Mouse (Mus musculus) kidney, postnatal 25 days (tissue): ENCODE results near the gene Mypop.

Experiments
- DNase-seq, 2 experiments: peaks; one replicate each; pipeline ENCODE4 v3.0.0; 2021; ENCODE audit warnings: mixed read lengths in 2 of 2

Gene Mypop

DNA sequence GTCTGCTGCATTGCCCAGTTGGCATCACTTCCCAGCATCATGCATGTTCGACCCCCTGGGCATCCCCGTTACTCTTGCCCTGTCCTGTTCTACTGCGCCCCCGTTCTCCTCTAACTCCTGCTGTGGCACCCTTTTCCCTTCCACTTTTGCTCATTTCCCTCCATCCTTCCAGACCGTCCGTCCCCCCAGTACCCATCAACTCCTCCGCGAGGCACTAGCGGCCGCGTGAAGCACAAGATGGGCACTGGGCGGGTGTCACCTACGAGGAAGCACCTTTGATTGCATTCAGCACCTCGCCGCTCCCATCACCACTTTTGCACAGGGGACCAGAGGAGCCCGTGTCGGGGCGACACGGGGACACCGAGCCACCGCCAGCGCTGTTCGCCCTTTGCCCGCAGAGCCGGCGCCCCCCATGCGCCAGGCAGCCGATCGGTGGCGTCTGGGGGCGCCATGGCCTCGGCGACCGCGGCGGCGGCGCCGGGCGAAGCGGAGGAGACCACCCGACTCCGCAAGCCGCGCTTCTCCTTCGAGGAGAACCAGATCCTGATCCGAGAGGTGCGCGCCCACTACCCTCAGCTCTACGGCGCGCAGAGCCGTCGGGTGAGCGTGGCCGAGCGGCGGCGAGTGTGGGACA, 732 bp downstream of the Mypop start:
- DNase-seq = no peak

DNA sequence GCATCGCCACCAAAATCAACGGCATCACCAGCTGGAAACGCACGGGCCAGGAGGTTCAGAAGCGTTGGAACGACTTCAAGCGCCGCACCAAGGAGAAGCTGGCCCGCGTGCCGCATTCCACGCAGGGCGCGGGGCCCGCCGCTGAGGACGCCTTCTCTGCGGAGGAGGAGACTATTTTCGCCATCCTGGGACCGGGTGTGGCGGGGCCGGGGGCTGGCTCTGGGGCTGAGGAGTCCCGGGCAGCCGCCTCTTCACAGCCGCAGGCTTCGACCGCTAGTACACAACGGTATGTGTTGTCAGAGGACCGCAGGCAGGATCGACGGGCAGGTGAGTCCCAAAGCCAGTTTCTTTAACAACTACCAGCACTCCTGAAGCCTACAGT, 1.2 kb downstream of the Mypop start:
- DNase-seq = peak in 1 of 2 experiments; percentile 50

DNA sequence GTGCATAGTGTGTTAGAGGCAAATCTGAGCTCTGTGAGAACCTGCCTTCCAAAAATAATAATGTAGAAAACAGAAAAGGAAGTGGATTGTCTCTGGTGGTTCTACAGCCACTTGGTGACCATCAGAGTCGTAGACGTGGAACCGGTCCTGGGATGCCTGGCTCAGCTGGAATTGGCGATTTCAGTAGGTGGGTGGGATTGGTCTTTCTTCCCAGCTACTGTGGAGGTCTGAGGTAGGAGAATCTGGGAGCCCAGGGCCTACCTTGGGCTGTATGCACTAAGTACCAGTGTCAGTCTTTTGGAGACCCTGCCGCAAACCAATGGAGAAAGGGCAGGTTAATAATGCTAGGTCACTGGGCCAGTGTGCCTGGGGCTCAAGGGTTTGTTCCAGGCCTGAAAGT, 2.0 kb downstream of the Mypop start:
- no peak for DNase-seq

DNA sequence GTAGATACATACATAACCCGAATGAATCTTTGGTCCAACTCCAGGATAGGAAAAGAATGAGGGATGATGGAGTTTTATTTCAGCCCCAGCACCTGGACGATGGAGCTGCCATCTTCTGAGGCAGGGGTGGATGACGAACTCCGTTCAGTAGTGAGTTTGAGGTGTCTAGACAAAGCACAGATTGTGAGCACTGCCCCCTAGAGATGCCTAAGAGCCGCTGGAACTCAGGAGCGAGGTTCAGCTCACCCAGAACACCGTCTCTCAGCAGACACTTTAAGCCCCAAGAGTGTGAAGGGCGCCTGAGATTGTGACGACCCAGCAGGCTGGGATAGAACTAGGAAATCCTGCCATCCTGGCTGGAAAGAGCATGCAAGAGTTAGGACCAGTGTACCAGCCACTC, 7.8 kb downstream of the Mypop start:
- no peak for DNase-seq

DNA sequence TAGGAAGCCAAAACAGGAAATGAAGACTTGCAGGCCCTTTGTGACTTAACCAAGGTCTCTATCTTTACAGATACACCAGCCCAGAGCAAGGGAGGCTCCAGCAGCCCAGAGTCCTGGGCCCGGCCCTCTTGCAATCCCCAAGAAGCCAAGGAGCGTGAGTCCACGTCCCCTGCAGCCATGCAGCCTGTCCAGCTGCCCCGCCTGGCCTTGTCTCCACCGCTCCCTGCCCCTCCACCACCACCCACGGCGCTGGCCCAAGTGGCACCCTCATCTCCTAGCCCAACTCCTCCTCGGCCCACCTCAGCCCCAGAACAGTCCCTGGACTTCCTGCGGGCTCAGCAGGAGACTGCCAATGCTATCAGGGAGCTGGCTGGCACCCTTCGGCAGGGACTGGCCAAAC, 9.4 kb downstream of the Mypop start:
- peak in 1 of 2 experiments; percentile 46 for DNase-seq

DNA sequence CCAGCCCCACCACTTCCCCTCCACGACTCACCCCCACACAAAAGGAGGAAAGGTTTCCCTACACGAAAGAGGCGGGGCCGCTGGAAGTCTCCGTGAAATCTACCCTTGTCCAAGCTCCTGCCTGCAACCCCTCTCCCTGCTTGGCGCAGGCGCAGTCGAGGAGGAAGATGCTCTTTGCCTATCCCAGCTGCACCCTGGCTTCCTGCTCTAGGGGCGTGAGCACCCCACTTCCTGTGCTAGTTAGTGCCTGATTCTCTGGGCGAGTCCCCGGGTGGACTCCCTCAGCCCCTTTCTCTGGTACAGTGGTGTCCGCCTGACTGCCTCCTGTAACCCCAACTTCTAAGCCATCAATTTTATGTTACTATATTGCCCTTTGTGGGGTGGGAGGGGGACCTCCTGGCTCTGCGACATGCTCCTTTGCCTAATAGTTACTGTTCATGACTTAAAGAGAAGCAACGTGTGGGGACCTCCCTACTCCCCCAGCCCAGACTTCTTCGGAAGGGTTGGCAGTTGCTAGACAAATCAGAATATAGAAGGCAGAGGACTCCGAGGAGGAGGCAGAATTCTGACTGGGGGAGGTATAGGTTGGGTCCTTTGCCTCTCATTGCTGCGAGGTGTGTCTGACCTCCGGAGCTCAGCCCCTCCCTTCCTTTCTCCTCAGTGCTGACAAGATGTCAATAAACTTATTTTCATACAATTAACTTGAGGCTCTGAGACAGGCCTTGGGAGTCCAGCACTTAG, 10.2 kb downstream of the Mypop start:
- peak; percentile 80 to 89 for DNase-seq

DNA sequence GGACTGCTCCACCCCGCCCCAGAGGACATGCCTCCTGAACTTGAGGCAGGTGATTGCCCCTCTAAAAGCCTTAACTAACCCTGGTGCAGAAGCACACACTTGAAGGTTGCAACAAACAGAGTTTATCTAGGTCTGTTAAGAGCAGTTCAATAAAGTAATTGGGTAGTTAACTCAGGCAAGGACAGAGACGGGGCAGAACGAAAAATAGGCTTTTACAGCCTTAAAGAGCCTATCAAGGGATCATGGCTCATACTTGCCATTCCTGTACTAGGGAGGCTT, 10.7 kb downstream of the Mypop start:
- DNase-seq = no peak

DNA sequence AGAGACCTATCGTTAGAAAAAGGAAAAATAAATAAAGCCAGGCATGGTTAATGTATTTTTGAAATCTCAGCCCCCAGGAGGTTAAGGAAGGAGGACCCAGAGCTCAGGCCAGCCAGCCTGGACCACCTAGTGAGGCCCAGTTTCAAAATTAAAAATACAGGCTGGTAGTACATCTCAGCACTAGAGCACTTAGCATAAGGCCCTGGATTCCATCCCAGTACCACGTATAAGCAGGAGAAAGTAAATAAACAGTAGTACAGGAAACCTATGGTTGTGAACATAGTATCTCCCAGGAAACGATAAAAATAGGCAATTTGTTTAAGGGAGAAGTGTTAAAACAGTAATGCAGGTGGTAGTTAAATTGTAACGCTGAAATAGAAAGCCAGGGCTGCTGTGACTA, 11.1 kb downstream of the Mypop start:
- DNase-seq = no peak

DNA sequence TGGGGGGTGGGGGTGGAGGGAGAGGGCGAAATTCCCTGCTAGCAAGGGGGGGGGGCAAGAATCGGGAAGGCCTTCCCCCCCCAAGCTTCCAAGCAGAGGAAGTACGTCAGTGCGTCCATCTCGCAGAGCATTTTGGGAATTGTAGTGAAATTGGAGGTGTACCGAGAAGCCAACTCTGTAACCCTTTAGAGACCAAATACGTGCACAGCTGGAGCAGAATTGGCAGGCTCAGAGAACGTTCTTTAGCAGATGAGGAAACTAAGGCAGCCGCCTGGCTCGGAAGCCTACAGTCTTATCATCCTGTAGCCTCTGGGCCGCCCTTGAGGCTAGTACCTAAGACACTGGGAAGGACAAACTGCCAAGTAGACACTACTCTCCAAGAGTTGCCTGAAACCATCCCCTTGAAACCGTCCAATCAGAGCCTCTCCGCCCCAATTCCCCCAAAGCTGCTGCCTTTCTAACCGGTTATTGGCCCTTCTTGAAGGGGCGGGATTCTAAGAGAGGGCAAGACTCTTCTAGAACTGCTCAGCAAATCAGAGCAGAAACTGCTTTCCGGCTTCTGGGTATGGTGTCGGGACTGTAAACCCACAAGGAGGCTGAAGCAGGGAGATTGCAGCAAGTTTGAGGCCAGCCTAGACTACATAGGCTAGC, 11.9 kb downstream of the Mypop start:
- DNase-seq = peak; percentile 82 to 90

DNA sequence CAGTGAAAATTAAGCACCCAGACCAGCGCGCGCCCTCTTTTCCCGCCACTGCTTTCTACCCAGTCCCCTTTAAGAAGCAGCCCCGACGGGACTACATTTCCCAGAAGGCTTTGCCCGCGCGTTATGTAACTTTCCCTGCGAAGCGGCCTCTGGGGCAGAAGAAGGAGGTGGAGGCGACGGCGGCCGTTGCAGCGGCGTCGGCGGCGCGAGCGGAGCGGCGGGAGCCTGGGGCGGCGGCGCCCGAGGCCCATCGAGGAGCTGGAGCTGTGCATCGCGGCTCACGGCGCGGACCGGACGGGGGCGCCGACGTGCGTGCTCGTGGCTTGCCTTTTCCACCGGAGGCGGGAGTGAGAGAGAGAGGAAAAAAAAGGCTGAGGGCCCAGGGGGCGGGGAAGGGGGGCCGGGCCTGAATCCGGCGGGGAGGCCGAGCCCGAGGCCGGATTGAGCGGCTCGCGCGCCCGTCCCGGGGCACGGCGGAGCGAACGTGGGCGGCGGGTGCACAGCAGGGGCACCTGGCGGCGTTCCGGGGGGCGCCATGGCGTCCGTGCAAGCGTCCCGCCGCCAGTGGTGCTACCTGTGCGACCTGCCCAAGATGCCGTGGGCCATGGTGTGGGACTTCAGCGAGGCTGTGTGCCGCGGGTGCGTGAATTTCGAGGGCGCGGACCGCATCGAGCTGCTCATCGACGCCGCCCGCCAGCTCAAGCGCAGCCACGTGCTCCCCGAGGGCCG, 13.0 kb downstream of the Mypop start, which contains the start of gene Irf2bp1:
Irf2bp1 (plus strand) TSS at position 143 of the 729 bp plus-strand sequence.
- DNase-seq = peak; percentile 96

DNA sequence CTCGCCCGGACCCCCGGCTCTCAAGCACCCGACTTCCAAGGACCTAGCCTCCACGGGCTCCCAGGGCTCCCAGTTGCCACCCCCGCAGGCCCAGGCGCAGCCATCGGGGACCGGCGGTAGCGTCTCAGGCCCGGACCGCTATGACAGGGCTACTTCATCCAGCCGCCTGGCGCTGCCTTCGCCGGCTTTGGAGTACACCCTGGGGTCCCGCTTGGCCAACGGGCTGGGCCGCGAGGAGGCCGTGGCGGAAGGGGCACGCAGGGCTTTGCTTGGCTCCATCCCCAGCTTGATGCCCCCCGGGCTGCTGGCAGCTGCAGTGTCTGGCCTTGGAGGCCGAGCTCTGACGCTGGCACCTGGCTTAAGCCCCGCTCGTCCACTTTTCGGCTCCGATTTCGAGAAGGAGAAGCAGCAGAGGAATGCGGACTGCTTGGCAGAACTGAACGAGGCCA, 13.6 kb downstream of the Mypop start:
- DNase-seq = no peak

DNA sequence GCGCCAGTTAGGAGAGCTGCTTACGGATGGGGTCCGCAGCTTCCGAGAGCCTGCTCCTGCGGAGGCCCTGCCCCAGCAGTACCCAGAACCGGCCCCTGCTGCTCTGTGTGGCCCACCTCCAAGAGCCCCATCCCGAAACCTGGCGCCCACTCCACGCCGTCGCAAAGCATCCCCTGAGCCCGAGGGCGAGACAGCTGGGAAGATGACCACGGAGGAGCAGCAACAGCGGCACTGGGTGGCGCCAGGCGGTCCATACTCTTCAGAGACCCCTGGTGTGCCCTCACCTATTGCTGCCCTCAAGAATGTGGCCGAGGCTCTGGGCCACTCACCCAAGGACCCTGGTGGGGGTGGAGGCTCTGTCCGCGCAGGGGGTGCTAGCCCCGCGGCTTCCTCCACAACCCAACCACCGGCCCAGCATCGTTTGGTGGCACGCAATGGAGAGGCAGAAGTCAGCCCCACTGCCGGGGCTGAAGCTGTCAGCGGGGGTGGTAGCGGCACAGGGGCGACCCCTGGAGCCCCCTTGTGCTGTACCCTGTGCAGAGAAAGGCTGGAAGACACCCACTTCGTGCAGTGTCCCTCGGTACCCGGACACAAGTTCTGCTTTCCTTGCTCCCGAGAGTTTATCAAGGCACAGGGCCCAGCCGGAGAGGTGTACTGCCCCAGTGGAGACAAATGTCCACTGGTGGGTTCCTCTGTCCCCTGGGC, 14.5 kb downstream of the Mypop start:
- DNase-seq = peak in 1 of 2 experiments; percentile 51

DNA sequence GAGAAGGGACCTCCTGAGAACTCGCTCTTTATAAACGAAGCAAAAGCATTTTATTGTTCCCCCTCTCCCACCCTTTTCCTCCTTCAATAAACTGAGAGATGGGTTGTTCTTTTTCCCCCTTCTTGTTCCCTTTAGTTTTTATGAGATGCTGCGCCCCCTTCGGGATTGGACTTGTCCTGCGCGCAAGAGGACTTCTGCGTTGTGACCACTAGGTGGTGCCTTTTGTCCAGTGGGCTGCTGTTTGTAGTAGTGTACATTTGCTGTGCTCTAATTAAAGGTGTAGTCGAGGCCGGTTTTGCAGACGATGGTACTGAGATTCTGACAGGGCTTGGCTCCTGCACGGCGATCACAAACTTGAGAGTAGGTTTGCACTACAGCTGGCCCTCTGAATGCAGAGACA, 15.4 kb downstream of the Mypop start:
- DNase-seq = peak; percentile 87 to 89

DNA sequence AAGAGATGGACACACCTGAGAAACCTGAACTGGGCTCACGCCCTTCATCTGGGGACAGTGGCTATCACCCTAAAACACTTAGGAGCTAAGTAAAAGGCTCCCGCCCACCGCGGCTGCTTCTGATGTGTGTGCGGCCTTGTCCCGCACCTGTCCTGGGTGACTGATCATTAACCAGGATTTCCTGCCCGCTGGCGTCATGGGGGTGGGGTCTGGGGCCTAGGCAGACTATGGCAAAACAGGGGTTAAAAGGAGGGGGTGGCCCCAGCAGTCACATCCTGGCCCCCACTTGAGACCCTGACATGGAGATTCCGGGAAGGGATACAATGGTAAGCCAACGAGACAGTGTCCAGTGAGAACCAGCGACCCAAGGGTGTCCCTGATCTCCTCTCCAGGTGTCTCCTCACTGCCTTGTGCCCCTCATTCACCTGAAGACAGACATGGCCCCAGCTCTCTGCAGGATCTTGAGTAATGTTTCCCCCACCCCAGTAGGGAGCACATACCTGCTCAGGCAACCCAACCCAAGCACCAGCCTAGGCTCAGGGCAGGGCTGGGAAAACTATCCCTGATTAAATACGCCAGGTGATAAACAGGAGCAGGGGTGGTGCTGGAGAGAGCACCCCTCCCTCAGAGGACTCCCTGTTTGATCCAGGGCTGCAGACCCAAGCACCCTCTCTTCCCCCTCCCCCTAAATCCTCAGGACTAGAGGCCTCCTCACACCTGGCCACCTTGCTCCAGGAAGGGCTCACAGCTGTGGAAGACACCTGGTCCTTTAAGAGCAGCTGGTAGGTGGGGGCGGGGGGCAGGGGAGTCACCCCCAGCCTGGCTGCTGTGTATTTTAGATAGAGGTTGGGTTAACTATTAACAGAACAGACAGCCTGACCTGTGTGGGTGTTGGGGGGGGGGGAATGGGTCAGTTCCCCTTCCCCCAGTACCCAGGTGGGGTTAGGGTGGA, 16.3 kb downstream of the Mypop start:
- DNase-seq = peak in 1 of 2 experiments; percentile 66

DNA sequence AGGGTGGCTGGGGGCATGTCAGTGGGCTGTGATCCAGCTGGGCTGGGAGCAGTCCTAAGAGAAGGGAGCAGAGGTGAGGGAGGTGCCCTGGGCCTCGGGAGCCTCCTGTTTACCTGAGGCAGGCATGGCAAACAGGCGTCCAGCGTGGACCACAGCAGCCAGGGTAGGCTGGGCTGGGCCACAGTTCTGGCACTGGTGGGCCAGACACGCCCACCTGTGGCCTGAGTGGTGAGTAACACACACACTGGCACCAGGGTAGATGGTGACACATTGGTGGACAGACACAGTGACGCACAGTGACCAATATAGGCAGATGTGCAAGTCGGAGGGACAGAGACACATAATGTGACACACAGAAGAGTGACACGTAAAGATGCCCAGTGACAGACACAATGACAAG, 19.5 kb downstream of the Mypop start:
- no peak for DNase-seq

DNA sequence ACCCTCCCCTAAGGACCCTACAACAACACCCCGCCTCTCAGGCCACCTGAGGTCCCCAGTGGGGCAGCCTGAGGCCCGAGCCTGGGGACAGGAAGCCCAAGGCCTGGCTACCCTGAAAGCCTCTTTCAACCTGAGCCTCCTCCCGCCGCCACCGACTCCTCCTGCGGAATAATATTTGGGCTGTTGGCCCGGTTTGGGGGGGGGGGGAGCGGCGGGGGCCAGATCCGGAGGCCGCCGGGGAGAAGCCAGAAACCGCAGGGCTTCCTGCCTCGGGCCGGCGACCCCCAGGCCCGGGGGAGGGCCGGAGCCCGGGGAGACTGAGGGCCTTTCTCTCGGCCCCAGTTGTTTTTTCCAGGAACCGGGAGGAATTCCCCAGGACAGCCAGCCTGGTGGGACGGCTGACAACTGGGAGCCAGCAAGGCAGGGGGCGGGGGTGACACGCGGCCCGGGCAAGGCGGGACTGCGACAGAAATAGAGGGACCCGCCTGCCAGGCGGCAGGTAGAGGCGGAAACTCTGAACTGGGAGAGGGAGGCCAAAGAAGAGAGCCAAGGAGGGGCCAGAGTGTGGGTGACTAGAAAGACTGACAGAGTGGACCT, 21.1 kb downstream of the Mypop start:
- DNase-seq = peak; percentile 45 to 69

DNA sequence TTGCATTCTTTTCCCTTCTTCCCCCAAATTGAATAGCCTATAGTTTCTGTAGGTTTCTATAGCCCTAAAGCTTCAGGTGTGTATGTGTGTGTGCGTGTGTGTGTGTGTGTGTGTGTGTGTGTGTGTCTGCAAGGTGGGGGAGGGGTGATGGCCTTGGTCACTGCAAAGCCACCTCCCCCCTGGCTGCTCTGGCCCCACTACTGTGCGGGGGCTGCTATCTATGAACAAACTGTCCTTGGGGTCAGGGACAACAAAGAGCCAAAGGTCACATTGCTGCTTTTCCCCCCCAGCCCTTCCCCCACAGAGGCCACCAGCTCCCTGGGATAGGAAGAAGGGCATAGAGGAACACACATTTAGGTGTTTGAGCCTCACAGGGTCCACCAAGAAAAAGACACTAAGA, 21.8 kb downstream of the Mypop start:
- no peak for DNase-seq

DNA sequence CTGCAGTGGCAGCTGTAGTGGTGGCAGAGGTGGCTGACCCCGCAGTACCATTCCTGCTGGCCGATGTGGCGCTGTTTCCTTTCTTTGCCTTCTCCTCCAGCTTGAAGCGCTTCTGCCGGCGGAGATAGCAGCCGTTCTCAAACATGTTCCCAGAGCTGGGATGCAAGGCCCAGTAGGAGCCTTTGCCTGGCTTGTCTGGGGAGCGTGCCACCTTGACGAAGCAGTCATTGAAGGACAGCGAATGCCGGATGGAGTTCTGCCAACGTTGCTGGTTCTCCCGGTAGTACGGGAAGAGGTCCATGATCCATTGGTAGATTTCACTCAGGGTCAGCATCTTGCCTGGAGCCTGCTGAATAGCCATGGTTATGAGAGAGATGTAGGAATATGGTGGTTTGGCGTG, 23.4 kb downstream of the Mypop start:
- DNase-seq = no peak

DNA sequence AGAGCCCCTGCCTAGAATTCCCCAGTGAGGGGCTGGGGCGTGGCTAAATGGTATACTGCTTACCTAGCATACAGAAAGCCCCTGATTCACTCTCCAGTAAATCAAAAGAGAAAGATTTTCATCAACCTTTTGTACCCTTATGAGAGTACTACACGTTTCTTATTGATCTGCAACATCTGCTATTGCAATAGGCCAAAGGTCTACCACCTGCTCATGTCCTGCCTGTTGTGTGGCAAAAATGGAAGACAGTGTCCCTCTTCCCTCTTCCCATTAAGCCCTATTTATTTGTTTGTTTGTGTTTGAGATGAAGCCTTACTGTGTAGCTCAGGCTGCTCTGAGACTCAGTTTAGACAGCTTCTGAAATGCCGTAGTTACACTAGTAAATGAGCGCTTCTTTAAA, 25.0 kb downstream of the Mypop start:
- no peak for DNase-seq

DNA sequence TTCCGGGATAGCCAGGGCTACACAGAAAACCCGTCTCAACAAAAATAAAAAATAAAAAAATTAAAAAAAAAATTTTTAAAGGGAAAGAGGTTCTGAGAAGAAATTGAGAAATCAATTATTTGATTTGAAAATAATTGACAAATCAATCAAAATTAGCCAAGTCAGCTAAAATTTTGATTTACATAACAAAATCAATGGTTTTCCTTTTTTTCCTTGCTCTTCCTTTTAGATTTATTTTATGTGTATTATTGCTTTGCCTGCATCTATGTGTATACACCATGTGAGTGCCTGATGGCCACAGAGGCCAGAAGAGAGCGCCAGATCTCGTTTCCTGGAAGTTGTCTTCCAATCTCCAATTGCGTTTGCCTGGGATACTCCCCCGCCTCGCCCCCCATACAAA, 26.9 kb downstream of the Mypop start:
- no peak for DNase-seq

DNA sequence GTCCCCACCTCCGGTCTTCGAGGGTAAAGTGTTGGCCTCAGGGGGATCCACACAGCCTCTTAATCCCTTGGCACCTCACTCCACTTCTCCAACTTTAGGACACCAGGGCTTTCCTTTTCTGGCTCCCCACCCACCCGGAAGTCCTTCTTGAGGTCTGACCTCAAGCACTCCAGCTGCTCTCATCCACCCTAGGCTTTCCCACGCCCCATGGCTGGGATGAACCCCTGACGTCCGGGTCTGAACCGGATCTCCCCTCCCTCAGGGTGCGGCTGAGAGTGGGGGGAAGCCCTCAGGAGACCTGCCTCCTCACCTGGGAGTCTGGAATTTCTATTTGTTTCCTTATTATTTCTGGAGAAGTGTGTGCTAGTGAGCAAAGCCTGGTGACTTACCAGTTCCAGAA, 30.0 kb downstream of the Mypop start:
- no peak for DNase-seq
